Mouse (Mus musculus) embryonic fibroblast, embryonic 13.5 days (primary cell): Measurements from ENCODE around the gene Gm17359.

ENCODE experiments used
- CTCF ChIP-seq: IDR thresholded peaks from 2 replicates; pipeline ENCODE4 v1.5.1; 2011; ENCODE audit warnings: mild to moderate bottlenecking, control low read depth, low read length, moderate library complexity, borderline replicate concordance; ENCODE audit not compliant: insufficient read depth
- POLR2A ChIP-seq: IDR thresholded peaks from 2 replicates; pipeline ENCODE4 v1.6.1; 2011; ENCODE audit warnings: low read depth, mild to moderate bottlenecking, control low read depth, low read length, moderate library complexity

DNA sequence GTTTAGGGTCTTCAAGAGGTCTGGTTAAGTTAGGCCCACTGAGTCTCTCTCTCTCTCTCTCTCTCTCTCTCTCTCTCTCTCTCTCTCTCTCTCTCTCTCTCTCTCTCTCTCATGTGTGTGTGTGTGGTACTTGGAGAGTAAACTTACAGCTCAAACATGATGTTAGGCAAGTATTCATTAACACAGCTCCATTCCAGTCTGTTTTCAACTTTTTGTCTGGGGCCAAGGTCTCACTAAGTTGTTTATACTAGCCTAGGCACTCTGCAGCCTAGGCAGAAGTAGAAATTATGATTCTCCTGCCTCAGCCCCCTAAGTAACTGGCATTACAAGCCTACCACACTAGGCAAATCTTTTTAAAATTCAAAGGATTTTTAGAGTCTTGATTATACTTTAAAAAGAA is 79.5 kb downstream of the Gm17359 start:
- TF ChIP-seq POLR2A: no peak
- TF ChIP-seq CTCF: no peak
